Mouse (Mus musculus): ENCODE measurements around the gene Pramef12.

DNA sequence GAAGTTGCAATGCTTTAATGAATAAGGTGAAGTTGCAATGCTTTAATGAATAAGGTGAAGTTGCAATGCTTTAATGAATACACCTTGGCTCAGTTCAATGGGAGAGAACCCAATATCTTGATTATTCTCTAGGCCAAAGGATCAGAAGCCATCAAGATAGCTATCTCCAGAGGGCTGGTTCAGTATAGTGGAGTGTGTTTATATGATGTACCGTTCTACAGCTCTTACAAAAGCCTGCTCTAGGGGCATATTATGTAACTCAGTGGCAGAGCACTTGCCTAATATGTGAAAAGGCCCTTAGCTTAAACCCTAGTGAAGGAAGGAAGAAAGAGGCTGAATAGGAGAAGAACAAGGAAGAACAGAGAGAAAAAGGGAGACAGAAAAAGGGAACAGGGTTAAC lies 33.3 kb upstream of the Pramef12 start:
- TF ChIP-seq CTCF (IDR thresholded peaks at IDR 0.05 in 2 of 3, conservative IDR thresholded peaks at IDR 0.05 in 1 of 3; ENCODE audit: control insufficient read depth in 1 of 3, insufficient read depth in 1 of 3, low read depth in 2 of 3, low read length in 3 of 3, poor library complexity in 1 of 3, severe bottlenecking in 1 of 3), result no peak
- no peak for TF ChIP-seq CHD1 (IDR thresholded peaks at IDR 0.05; ENCODE audit: low read depth, low read length)
- TF ChIP-seq HCFC1 (IDR thresholded peaks at IDR 0.05; ENCODE audit: low read depth, low read length), result no peak
- no peak for TF ChIP-seq TCF12 (IDR thresholded peaks at IDR 0.05; ENCODE audit: low read depth, low read length)
- TF ChIP-seq USF1 (IDR thresholded peaks at IDR 0.05; ENCODE audit: low read depth, low read length), result no peak
- no peak for TF ChIP-seq UBTF (IDR thresholded peaks at IDR 0.05; ENCODE audit: borderline replicate concordance, insufficient read depth, low read depth, low read length)
- TF ChIP-seq RCOR1 (IDR thresholded peaks at IDR 0.05; ENCODE audit: low read depth, low read length), result no peak
- TF ChIP-seq POLR2A (IDR thresholded peaks at IDR 0.05; ENCODE audit: control insufficient read depth in 1 of 2, insufficient read depth in 1 of 2, low read depth in 1 of 2, low read length in 2 of 2, poor library complexity in 1 of 2), result no peak
